Mouse (Mus musculus) thymus, postnatal 10 days (tissue): ENCODE measurements at regions not wholly inside any gene's neighbourhood (a gene's known extent, or its start where the extent isn't known, plus 50 kb on each side); places are given as distances from the start of the nearest gene placed in this dataset.

Experiments
- DNase-seq, 2 experiments: peaks; one replicate each; pipeline ENCODE4 v3.0.0; 2021; ENCODE audit warnings: low spot score in 2 of 2

DNA sequence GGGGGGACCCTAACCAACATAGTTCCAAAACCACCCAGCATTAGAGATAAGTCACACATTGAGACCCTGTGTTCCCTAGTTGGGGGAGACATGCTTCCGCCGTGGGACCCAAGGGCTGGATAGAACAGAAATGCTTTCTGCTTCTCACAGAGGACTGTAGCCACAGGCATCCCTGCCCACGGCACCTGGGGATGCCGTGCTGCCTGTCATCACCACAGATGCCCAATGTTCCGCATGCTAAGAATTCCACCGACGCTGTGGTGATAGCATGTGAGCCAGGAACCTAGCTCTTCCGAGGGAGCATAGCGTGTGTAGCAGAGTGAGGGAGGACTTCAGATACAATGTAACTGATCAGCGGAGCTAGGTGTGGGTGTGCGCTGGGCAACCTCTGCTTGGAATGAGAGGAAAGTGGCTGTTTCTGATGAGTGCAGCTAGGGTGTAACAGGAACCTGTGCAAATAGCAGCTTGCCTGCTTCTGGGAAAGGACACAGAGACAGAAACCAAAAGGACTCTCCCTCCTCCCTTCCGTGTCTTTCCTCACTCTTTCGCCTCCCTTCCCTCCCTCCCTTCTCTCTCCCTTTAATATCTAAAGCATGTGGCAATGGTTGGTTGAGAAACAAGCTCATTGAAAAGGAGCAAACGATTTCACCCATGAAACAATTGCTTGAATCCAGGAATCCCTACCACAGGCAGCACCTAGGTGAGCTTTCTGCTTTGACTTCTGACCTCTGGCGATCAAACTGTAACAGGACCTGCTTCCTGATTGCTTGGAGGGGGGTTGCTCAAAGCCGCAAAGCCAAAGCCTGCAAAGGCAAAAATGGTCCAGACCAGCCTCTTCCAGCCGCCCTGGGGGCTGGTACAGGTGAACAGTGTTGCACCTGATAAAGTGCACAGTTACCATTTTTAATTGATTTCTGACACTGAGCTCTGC, 102.3 kb downstream of the Gm26897 start:
- DNase-seq, result no peak

DNA sequence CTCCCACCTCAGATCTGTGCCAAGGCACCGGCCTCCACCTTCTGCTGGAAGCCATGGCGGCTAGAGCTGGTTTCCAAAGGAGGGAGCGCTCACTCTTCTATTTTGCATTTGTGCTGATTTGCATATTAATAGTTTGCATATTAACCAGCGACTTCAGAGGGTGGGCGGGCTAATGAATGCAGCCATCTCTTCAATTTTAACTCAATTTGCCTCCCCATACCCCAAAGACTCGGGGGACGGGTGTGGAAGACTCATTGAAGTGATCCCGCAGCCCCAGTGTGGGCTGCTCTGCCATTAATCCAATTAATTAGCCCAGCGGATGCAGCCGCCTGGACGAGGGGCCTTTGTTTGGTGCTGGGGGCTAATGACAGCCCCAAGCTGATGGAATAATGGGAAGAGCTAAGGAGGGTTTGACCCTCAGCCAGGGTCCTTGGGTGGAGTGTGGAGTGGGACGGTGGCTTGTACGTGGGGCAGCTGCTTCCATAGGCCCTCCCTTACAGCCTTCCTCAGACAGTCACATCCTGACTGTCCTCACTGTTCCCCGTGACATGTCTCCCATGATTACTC, 103.0 kb downstream of the Gm26897 start:
- DNase-seq, result no peak

DNA sequence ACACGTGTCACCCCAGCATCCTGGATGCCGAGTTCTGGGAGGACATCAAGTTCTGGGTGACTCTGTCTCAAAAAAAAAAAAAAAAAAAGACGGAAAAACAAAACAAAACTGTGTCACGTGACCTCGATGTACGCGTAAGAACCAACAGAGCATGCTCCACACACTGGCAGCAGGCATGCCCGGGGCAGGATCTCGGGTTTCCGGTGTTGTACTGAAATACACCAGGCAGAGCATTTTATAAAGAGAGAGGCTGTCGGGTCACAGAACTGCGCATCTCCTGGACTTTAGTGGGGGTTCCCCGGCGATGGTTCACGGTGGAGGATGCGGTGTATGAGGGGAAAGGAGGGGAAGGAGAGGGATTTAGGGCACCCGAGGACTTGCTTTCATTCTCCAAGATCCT, 108.7 kb downstream of the Gm26897 start:
- peak in 1 of 2 experiments; percentile 6 for DNase-seq

- no peak for DNase-seq
Observed at GRCm38 (mm10) chr5:111843622-111844239, 110.0 kb downstream of the Gm26897 start.

- DNase-seq, result no peak
Observed at GRCm38 (mm10) chr5:111844528-111844927, 110.8 kb downstream of the Gm26897 start.

DNA sequence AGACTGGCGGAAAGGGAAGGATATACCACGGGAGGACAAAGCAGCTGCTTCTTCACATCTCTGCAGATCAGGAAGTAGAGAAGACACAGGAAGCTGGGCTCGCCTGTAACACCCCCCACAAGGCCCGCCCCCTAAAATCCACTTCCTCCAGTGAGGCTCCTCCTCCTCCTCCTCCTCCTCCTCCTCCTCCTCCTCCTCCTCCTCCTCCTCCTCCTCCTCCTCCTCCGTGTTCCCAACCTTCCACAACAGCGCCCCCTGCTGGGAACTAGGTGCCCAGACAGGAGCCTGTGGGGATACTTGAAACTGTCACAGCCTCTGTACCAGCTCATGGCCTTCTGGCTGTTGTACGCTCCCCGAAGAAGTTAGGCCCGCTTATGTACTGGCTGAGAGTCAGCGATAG, 115.2 kb downstream of the Gm26897 start:
- no peak for DNase-seq

- no peak for DNase-seq
Observed at GRCm38 (mm10) chr5:111852682-111853081, 119.0 kb downstream of the Gm26897 start.

DNA sequence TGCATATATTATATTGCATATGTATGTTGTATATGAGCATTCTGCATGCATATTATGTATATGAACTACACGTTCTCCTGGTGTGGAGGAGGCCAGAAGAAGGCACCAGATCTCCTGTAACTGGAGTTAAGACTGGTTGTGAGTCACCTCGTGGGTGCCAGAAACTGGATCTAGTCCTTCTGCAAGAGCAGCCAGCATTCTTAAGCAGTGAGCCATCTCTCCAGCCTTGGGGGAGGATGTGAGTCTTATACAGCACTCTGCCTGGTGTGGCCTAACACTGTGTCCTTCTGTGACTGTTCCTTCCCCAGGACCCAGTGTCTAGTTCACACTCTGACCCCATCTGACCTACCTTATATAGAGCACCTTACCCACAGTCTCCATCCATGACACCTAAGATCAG, 121.6 kb downstream of the Gm26897 start:
- no peak for DNase-seq

DNA sequence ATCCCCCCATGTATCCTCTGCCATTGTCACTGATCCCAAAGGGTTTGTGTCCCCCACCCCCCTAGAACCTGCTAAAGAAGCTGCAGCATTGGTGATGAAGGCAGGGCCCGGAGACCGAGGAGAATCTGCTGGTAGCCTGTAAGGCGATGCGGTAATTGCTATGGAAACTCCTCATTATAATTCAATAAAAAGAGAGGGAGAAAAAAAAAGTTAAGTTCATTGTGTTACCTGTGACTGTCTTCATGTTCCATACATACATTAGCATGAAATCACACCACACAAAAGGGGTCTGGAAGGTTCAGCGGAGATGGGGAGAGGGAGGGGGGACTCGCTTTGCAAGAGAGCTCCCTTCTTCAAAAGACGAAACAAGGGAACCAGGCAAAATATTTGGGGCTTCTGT, 123.5 kb downstream of the Gm26897 start:
- no peak for DNase-seq

DNA sequence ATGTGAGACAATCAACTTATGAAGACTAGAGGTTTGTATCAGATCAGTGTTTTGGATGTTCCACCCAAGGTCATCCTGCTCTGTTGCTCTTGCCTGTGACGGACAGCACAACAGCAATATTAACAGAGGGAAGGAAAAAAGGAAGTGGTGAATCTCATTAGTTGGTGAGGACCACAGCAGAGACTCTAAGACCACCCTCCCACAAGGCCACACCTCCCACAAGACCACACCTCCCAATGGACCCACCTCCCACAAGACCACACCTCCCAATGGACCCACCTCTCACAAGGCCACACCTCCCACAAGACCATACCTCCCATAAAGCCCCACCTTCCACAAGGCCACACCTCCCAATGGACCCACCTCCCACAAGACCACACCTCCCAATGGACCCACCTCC, 126.7 kb downstream of the Gm26897 start:
- DNase-seq, result no peak

DNA sequence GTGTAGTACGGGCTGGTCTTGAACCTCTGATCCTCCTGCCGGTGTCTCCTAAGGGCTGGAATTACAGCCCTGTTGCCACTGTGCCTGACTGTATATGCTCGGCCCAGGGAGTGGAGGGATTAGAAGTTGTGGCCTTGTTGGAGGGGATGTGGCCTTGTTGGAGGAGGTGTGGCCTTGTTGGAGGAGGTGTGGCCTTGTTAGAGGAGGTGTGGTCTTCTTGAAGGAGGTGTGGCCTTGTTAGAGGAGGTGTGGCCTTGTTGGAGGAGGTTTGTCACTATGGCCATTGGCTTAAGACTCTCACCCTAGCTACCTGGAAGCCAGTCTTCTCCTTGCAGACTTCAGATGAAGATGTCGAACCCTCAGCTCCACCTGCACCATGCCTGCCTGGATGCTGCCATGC, 128.6 kb downstream of the Gm26897 start:
- DNase-seq, result no peak

GRCm38 (mm10) chr5:111863922-111864321, 130.2 kb downstream of the Gm26897 start:
- DNase-seq, result no peak

DNA sequence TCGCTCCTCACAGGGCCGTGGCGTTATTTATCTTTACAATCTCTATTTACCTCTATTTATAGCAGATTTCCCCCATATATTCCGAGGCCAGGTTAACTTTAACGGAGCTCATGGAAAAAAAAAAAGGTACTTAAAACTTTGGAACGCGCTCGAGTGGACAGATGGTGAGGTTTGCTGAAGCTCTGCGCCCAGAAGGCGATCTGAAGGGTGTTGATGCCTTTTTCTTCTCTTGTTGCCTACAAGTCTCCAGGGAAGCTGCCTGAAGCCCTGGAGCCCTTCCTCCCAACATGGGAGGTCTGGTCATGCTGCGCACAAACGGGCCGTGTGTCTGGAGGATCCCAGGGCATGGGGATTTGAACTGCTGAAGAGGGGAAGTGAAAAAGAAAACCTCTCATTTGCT, 130.9 kb downstream of the Gm26897 start:
- DNase-seq, result no peak

- DNase-seq, result no peak
Observed at GRCm38 (mm10) chr5:111869011-111869410, 135.3 kb downstream of the Gm26897 start.

DNA sequence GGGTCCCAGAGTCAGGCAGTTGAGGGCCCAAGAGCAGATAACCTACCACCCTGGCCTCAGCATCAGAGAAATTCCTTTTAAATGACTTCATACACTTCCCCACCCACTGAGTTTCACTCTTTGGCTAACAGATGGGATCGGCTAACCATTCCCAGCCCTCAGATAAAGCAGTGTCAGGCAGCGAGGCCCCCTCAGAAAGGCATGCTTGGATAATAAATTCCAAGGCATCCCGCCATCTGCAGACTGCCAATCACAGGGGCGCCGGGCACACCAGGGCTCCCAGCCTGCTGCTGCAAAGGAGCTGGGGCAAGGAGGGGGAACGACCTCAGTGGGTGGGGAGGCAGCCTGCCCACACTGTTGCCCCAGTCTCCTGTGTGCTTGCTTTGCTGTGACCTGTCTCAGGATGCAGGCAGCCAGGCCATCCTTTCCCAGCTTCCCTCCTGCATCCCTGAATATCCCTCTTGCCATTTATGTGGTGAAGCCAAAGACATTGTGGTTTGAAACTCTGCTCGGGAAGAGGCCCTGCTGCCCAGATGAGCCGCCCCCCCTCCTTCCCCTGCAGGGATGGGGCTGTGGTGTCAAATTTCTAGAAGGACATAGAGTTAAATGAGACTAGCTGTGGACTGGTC, 143.6 kb downstream of the Gm26897 start:
- no peak for DNase-seq

DNA sequence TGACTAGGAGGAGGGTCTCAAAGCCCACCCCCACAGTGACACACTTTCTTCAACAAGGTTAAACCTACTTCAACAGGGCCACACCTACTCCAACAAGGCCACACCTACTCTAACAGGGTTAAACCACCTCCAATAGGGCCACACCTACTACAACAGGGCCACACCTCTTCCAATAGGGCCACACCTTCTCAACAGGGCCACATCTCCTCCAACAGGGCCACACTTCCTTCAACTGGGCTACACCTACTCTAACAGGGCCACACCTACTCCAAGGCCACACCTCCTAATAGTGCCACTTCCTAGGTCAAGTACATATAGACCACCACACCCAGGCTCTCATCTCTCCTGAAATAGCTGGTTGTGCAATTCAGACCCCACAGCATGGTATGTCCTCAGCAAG, 145.3 kb downstream of the Gm26897 start:
- no peak for DNase-seq

DNA sequence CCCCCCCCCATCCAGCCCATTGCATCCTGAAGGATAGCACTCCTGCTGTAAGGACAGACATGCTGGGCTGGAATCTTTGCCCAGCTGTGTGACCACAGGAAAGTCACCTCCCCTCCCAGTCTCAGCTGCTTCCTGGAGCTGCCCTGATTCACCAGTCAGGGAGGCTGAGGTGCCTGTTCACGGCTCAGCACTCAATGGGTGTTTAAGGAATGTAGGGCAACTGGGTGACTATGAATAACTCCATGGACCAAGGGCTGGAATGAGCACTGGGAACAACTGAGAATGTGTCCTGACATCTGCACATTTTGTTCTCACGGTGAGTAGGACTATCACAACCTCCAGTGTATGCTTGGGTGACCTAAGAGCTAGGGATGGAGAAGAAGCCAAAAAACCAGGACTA, 146.5 kb downstream of the Gm26897 start:
- no peak for DNase-seq

- DNase-seq, result no peak
Observed at GRCm38 (mm10) chr5:111881517-111881916, 147.8 kb downstream of the Gm26897 start.

DNA sequence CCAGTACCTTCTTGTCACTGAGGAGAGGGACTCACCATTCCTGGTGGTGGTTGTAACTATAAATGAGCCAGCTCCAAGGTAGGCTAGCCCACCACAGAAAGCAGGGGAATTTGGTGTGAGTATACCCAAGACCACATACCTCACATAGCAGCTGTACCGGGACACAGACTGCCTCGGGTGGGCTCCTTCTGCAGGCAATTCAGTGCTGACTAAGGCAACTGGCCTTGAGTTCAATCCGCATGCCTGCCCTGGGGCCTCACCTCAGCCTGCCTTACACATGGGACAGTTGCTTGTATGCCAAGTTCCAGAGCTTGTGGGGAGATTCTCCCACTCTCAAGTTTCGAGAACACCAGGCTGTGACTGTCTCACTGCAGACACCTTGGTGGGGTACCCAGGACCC, 153.6 kb downstream of the Gm26897 start:
- no peak for DNase-seq

GRCm38 (mm10) chr5:111890800-111891199, 157.1 kb downstream of the Gm26897 start:
- no peak for DNase-seq

- no peak for DNase-seq
Observed at GRCm38 (mm10) chr5:111891261-111891693, 157.6 kb downstream of the Gm26897 start.

DNA sequence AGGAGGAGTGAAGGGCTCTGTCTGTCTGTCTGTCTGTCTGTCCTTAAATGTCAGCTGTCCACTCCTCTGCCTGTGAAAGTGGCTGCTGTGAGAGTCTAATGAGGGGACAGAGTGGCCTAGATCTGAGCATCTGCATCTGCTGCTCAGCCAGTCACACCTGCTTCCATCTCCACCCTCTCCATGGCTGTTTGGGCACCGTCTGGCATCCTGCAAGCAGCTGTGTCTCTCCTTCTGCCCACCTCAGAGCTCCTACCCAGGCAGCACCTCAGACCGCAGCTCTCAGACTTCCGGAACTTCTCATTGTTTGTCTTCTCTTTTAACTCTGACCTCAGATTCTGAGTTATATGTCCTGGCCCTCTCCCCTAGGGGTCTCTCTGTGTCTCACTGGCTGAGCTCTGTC, 159.2 kb downstream of the Gm26897 start:
- DNase-seq, result peak; percentile 57 to 71
